Mouse (Mus musculus) kidney, embryonic 14.5 days (tissue): Measurements from ENCODE around the gene Dhx58. TPM values are rescaled to one million over a fixed set of nuclear protein-coding genes. Genes with fewer than 3 reads are reported as not detected.
"Not testable (repeated sequence)": the region's sequence is repeated elsewhere in the genome, so short reads cannot be mapped to it uniquely, and the experiment has no call there.

Experiments
- ATAC-seq: fragments of 200-750 bp; cut with Nextera tagmentation; 2 replicates; pipeline ENCODE4 v1.8.0; 2017; ENCODE audit warnings: moderate number of reproducible peaks, mild to moderate bottlenecking, moderate TSS enrichment, moderate library complexity; ENCODE audit not compliant: low FRiP score, low TSS enrichment
- H3K27ac ChIP-seq: fragments of 300-500 bp; sonication (generic); 2 replicates; pipeline ENCODE4 v1.5.1; 2014; ENCODE audit warnings: low read depth, mild to moderate bottlenecking, low read length, moderate library complexity, mixed read lengths
- H3K27me3 ChIP-seq: fragments of 300-500 bp; sonication (generic); 2 replicates; pipeline ENCODE4 v1.6.1; 2014; ENCODE audit warnings: mild to moderate bottlenecking, low read length; ENCODE audit not compliant: control insufficient read depth, insufficient read depth
- H3K36me3 ChIP-seq: fragments of 300-500 bp; sonication (generic); 2 replicates; pipeline ENCODE4 v1.6.1; 2014; ENCODE audit warnings: low read length, mixed read lengths; ENCODE audit not compliant: control insufficient read depth, insufficient read depth
- H3K4me1 ChIP-seq: fragments of 300-500 bp; sonication (generic); 2 replicates; pipeline ENCODE4 v1.6.1; 2014; ENCODE audit warnings: low read length, mixed read lengths; ENCODE audit not compliant: control insufficient read depth, insufficient read depth
- H3K4me2 ChIP-seq: fragments of 300-500 bp; sonication (generic); replicated peaks from 2 replicates; pipeline ENCODE4 v1.6.1; 2014; ENCODE audit warnings: low read depth, mild to moderate bottlenecking, low read length
- H3K4me3 ChIP-seq: fragments of 300-500 bp; sonication (generic); 2 replicates; pipeline ENCODE4 v1.5.1; 2014; ENCODE audit warnings: mild to moderate bottlenecking, low read length
- H3K9ac ChIP-seq: fragments of 300-500 bp; sonication (generic); 2 replicates; pipeline ENCODE4 v1.6.1; 2014; ENCODE audit warnings: low read depth, mild to moderate bottlenecking, low read length, moderate library complexity
- H3K9me3 ChIP-seq: fragments of 300-500 bp; sonication (generic); 2 replicates; pipeline ENCODE4 v1.6.1; 2016; ENCODE audit warnings: low read length; ENCODE audit not compliant: control insufficient read depth
- WGBS: fragments of 180-500 bp; shearing (Covaris S2); extraction: QIAGEN DNeasy Blood & Tissue Kit; methylation state at CpG from one replicate; pipeline ENCODE4 v1.1.7; 2014; 5-methylcytosine and 5-hydroxymethylcytosine counted together
- polyA plus RNA-seq: library from polyadenylated mRNA; unstranded; fragments of >200 nt; fragmentation: Nextera tagmentation; extraction: Ambion mirVana; gene quantifications from 2 replicates; pipeline ENCODE4 v1.2.1, GENCODE M21; 2014

Dhx58 gene
- polyA plus RNA-seq, 1 experiment from 2014 or later: 3.2 TPM

- H3K4me1 ChIP-seq: no peaks in the 10 kb centered on the region
- H3K27me3 ChIP-seq: no peaks in the 10 kb centered on the region
- no peak overlapping the region for H3K9ac ChIP-seq
- H3K9me3 ChIP-seq: no peaks in the 10 kb centered on the region
- H3K36me3 ChIP-seq: no peaks in the 10 kb centered on the region
- no peak overlapping the region for H3K27ac ChIP-seq
- WGBS: 81% methylated on average over 5 of the region's 5 CpGs
- H3K4me2 ChIP-seq: no peak overlapping the region
- no peak overlapping the region for H3K4me3 ChIP-seq
- no peak for ATAC-seq
These were observed 21.5 kb downstream of the Dhx58 start for GRCm38 (mm10) chr11:100682526-100682925.

DNA sequence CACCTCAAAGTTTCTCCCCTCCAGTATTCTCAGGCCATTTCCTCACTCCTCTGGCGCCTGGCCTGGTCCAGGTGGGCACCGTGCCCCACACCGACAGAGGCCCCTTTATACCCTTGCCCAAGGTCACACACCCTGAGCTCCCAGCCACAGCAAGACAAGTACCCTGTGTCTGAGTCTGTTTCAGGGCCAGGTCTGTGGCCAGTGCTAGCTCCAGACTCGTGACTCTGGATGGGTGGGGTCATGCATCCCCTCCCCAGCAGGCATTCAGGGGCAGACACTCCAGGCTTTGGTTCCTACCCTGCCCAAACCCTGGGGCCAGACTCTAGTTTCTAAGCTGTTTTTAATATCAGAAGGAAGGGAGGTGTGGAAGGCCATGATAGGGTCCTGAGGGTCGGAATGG, 22.2 kb downstream of the Dhx58 start:
- Histone ChIP-seq H3K27me3 (no peaks in the 10 kb centered on the region), H3K4me3 (no peak overlapping the region), H3K27ac (no peak overlapping the region), H3K9ac (no peak overlapping the region), H3K4me1 (no peaks in the 10 kb centered on the region), H3K9me3 (no peaks in the 10 kb centered on the region), H3K4me2 (no peak overlapping the region), H3K36me3 (no peaks in the 10 kb centered on the region)
- WGBS: 76% methylated on average over 5 of the region's 5 CpGs
- no peak for ATAC-seq

GRCm38 (mm10) chr11:100677810-100678209, 26.3 kb downstream of the Dhx58 start:
- Histone ChIP-seq H3K36me3 (no peaks in the 10 kb centered on the region), H3K27me3 (peaks cover 7% of the 10 kb centered on the region; the same call in 1 of the 2 replicates), H3K9me3 (no peaks in the 10 kb centered on the region), H3K9ac (no peak overlapping the region), H3K4me2 (no peak overlapping the region), H3K4me3 (no peak overlapping the region), H3K27ac (no peak overlapping the region), H3K4me1 (0 out of 2 replicates have a peak, but pooled peaks cover 5% of the 10 kb centered on the region)
- WGBS: 63% methylated on average over 7 of the region's 7 CpGs
- ATAC-seq: no peak

DNA sequence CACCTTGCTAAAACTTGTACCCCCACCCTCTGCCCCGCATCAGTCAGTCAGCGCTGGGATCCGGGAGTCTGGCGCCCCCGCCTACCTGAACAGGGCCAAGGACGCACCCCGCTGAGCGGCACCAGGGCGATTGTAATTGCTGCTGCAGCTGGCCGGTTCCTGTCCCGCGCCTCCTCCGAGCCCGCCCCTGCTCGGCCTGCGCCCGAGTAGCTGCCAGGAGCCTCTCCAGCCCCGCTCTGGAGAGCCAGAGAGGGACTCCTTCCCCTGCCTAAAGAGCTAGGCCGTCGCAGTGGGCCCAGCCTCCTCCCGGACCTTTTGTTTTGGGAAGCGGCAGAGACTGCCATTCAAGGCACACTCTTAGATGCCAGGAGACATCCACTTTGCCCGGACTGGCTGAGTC, 30.9 kb downstream of the Dhx58 start:
- Histone ChIP-seq H3K4me2 (peak overlapping the region; percentile 35), H3K4me1 (0 out of 2 replicates have a peak, but pooled peaks cover 6% of the 10 kb centered on the region), H3K4me3 (no peak overlapping the region), H3K9ac (no peak overlapping the region; the same call in 1 of the 2 replicates), H3K9me3 (no peaks in the 10 kb centered on the region), H3K27ac (no peak overlapping the region), H3K36me3 (no peaks in the 10 kb centered on the region), H3K27me3 (peaks cover 7% of the 10 kb centered on the region; the same call in 1 of the 2 replicates)
- ATAC-seq: peak; percentile 64
- 2% methylated on average over 23 of the region's 23 CpGs for WGBS

DNA sequence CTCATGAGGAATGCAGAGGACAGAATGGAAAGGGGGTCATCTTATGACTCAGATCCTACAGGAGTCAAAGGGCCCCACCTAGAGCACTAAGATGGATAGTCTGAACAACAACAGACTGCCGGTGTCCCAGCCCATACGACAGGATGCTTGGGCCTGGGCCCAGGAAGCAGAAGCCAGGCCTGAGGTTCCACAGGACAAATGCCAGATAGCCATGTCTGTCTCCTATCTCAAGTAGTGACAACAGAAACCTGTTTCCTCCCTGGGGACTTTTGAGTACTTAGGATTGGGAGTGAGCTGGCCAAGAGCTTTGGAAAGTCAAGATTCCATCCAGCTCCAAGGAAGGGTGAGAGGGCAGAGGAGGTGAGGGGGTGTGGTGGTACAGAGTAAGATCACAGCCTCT, 32.1 kb downstream of the Dhx58 start:
- Histone ChIP-seq H3K27ac (no peak overlapping the region), H3K4me1 (0 out of 2 replicates have a peak, but pooled peaks cover 6% of the 10 kb centered on the region), H3K4me2 (no peak overlapping the region), H3K27me3 (peaks cover 7% of the 10 kb centered on the region; the same call in 1 of the 2 replicates), H3K9me3 (no peaks in the 10 kb centered on the region), H3K4me3 (no peak overlapping the region), H3K9ac (no peak overlapping the region), H3K36me3 (no peaks in the 10 kb centered on the region)
- WGBS: 85% methylated on average over 2 of the region's 2 CpGs
- no peak for ATAC-seq

GRCm38 (mm10) chr11:100671049-100671448, 33.0 kb downstream of the Dhx58 start:
- WGBS: 81% methylated on average over 1 of the region's 1 CpGs
- Histone ChIP-seq H3K4me2 (no peak overlapping the region), H3K4me1 (0 out of 2 replicates have a peak, but pooled peaks cover 6% of the 10 kb centered on the region), H3K9ac (no peak overlapping the region), H3K36me3 (no peaks in the 10 kb centered on the region), H3K27me3 (peaks cover 7% of the 10 kb centered on the region; the same call in 1 of the 2 replicates), H3K4me3 (no peak overlapping the region), H3K27ac (no peak overlapping the region), H3K9me3 (no peaks in the 10 kb centered on the region)
- no peak for ATAC-seq

DNA sequence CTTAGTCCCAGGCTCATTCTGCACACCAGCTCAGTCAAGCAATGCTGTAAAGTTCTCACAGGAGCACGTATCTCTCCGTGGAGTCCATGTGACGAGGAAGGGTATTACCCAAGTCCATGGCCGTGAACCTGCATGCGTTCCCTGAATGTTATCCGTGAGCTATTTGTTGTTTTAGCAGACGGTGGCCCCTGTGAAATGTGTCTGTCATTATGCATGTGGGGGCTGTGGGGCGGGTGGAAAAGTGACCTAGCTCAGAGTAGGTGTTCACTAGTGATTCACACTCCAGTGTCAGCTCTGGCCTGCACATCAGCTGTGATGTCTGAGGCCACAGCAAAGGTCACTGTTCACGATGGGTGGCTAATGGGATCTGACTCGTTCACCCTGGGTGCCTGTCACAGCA, 44.3 kb downstream of the Dhx58 start:
- no peaks in the 10 kb centered on the region for H3K36me3 ChIP-seq
- no peak for ATAC-seq
- H3K4me3 ChIP-seq: no peak overlapping the region
- H3K9ac ChIP-seq: no peak overlapping the region
- no peaks in the 10 kb centered on the region for H3K4me1 ChIP-seq
- no peaks in the 10 kb centered on the region for H3K27me3 ChIP-seq
- WGBS: 38% methylated on average over 10 of the region's 10 CpGs
- H3K9me3 ChIP-seq: no peaks in the 10 kb centered on the region
- H3K27ac ChIP-seq: no peak overlapping the region
- H3K4me2 ChIP-seq: no peak overlapping the region

- H3K4me2 ChIP-seq: peak overlapping the region; percentile 0; the same call in 1 of the 2 replicates
- H3K4me1 ChIP-seq: no peaks in the 10 kb centered on the region
- H3K9me3 ChIP-seq: no peaks in the 10 kb centered on the region
- no peak overlapping the region for H3K27ac ChIP-seq
- ATAC-seq: no peak; the same call in 1 of the 2 replicates
- no peak overlapping the region for H3K9ac ChIP-seq
- H3K27me3 ChIP-seq: no peaks in the 10 kb centered on the region
- no peak overlapping the region for H3K4me3 ChIP-seq
- 5% methylated on average over 6 of the region's 6 CpGs for WGBS
- no peaks in the 10 kb centered on the region for H3K36me3 ChIP-seq
These were observed 47.6 kb downstream of the Dhx58 start for GRCm38 (mm10) chr11:100656458-100656857.

- 57% methylated on average over 2 of the region's 3 CpGs for WGBS
- not testable (repeated sequence) for H3K27ac ChIP-seq, H3K36me3 ChIP-seq, H3K4me2 ChIP-seq, H3K9ac ChIP-seq, H3K4me1 ChIP-seq, H3K9me3 ChIP-seq, H3K4me3 ChIP-seq, ATAC-seq, H3K27me3 ChIP-seq
These were observed 48.5 kb downstream of the Dhx58 start for GRCm38 (mm10) chr11:100655589-100655988.
